Mouse (Mus musculus): ENCODE results near the gene Rnf149. TPM values are rescaled to one million over a fixed set of nuclear protein-coding genes. Genes with fewer than 3 reads are reported as not detected.

Rnf149 gene
- polyA plus RNA-seq, 1 experiment from 2014 or later: 26.6 TPM

DNA sequence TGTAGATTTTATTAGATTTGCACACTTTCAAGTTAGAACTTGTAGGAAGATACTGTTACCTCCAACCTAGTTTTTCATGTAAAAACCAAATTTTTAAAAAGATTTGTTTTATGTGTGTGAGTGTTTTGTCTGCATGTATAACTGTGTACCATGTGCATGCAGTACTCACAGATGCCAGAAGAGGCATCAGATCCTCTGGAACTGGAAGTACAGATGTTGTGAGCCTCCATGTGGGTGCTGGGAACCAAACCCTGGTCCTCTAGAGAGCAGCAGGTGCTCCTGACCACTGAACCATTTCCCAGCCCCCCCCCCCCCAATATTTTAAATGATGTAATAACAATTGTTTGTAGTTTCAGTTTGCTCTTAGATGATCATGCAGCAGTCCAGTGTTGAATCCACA, 36.6 kb downstream of the Rnf149 start:
- no peaks in the 10 kb centered on the region for H3K9me3 ChIP-seq
- no peak overlapping the region for H3K27ac ChIP-seq (replicated peaks)
- H3K9ac ChIP-seq (replicated peaks): no peak overlapping the region
- H3K4me3 ChIP-seq: no peak overlapping the region
- ATAC-seq (replicated peaks): no peak
- H3K27me3 ChIP-seq: no peaks in the 10 kb centered on the region
- H3K36me3 ChIP-seq: peaks cover 62% of the 10 kb centered on the region
- H3K4me1 ChIP-seq: peaks cover 16% of the 10 kb centered on the region
- H3K4me2 ChIP-seq (replicated peaks): no peak overlapping the region

DNA sequence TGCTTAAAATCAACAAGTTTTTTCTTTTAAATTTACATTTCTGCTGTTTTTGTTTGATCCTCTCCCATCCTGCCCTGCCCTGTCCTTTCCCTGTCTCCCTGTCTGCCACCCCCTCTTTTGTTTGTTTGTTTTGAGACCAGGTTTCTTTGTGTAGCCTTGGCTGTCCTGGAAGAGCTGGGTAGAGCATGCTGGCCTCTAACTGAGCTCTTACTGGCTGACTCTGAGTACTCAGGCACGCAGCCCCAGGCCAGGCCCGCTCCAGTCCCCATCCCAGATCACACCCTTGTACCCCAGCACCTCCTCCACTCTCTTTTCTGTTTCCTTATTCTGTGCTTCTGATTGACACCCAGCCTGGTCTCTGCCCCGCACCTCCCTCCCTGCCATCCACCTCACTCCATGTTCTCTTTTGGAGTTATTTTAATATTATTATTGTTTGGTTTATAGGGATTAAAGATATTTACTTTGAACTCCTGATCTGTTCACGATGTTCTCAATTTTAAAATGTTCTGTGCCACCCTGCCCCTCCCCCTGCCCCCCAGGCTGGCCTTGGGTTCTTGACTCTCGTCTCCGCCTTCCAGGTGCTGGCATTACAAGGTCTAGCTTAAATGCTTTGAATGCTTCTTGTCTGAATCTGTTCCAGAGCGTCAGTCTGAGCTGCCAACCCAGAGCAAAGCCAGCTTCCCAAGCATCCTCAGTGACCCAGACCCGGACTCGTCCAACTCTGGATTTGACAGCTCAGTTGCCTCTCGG, 39.4 kb downstream of the Rnf149 start:
- 92% methylated on average over 10 of the region's 10 CpGs for WGBS
- ATAC-seq (replicated peaks): no peak
- no peak overlapping the region for H3K27ac ChIP-seq (replicated peaks)
- no peak overlapping the region for H3K4me3 ChIP-seq
- H3K36me3 ChIP-seq: peaks cover 38% of the 10 kb centered on the region
- peaks cover 22% of the 10 kb centered on the region for H3K4me1 ChIP-seq
- no peaks in the 10 kb centered on the region for H3K9me3 ChIP-seq
- 0 out of 2 replicates have a peak overlapping the region, but pooled peaks have one; percentile 8 for H3K9ac ChIP-seq (replicated peaks)
- H3K27me3 ChIP-seq: no peaks in the 10 kb centered on the region
- 0 out of 2 replicates have a peak overlapping the region, but pooled peaks have one; percentile 14 for H3K4me2 ChIP-seq (replicated peaks)

DNA sequence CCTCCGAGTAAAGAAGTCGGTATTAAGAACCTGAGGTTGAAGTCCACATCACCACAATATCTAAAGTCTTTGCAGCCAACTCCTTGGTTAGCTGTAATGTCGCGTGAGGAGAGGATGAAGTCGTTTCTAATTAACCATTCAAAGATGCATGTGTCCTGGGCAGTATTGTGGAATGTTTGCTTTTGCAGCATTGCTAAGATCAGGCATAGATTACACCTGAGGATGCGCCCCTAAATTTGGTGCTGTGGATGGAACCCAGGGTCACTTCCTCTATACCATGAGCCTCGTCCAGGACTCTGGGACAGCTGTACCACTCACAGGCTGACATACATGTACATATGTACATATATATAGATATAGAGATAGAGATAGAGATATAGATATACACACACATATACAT, 40.5 kb downstream of the Rnf149 start:
- Histone ChIP-seq H3K9ac (replicated peaks) (peak overlapping the region; percentile 98), H3K4me3 (peak overlapping the region; percentile 97), H3K36me3 (peaks cover 32% of the 10 kb centered on the region), H3K27me3 (no peaks in the 10 kb centered on the region), H3K9me3 (no peaks in the 10 kb centered on the region), H3K4me2 (replicated peaks) (peak overlapping the region; percentile 87), H3K4me1 (peaks cover 22% of the 10 kb centered on the region), H3K27ac (replicated peaks) (no peak overlapping the region)
- 36% methylated on average over 7 of the region's 7 CpGs for WGBS
- ATAC-seq (replicated peaks): no peak

DNA sequence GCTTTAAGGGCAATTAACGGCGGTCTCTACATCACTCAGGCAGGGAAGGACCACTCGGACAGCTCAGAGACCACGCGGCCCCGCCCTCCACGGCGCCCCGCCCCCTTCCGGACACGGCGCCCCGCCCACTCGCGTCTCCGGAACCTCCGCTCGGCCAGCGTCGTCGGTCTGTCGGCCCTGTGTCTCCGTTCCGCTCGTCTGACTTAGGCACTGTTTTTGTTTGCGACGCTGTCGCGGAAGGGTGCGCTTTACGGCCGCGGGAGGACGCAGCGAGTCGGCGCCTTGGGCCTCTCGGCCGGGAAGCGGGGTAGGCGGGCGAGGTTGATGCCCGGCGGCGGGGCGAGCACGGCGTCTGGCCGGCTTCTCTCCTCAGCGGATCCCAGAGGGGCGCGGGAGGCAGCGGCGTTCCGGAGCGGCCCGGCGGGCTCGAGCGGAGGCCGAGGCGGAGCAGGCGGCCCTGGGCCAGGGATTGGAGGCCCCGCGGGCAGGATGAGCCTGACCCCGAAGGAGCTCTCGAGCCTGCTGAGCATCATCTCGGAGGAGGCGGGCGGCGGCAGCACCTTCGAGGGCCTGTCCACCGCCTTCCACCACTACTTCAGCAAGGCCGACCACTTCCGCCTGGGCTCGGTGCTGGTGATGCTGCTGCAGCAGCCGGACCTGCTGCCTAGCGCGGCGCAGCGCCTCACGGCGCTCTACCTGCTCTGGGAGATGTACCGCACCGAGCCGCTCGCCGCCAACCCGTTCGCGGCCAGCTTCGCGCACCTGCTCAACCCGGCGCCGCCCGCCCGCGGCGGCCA, 41.5 kb downstream of the Rnf149 start:
- Histone ChIP-seq H3K9ac (replicated peaks) (peak overlapping the region; percentile 98), H3K4me1 (peaks cover 22% of the 10 kb centered on the region), H3K9me3 (no peaks in the 10 kb centered on the region), H3K36me3 (peaks cover 27% of the 10 kb centered on the region), H3K4me3 (peak overlapping the region; percentile 97), H3K27me3 (no peaks in the 10 kb centered on the region), H3K4me2 (replicated peaks) (peak overlapping the region; percentile 87), H3K27ac (replicated peaks) (peak overlapping the region; percentile 92)
- under 1% methylated on average over 99 of the region's 100 CpGs for WGBS
- ATAC-seq (replicated peaks): peak; percentile 95

DNA sequence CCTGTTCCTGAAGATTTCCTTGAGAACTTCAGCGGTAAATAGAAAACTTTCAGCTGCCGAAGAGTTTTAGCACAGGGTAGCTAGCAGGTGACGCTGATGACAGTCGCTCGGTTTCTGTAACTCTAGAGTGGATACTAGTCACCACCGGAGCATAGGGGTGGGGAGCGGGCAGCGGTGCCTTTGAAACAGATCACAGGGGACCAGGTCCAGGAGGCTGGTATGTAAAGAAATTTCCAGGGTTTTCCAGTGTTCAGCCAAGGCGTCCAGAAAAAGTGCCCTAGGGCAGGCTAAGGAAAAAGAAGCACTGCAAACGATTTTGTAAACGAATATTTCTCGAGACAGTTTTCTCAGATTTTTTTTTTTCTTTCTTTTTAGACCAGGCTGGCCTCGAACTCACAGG, 42.4 kb downstream of the Rnf149 start, which contains the start of gene Cnot11:
Gene Cnot11, plus strand, starts transcription at position 162 of the 400 bp plus-strand sequence.
- Histone ChIP-seq H3K9me3 (no peaks in the 10 kb centered on the region), H3K9ac (replicated peaks) (peak within 1 kb of the TSS; percentile 98), H3K4me2 (replicated peaks) (peak within 1 kb of the TSS; percentile 87), H3K4me3 (peak within 1 kb of the TSS; percentile 97), H3K27me3 (no peaks in the 10 kb centered on the region), H3K4me1 (peaks cover 22% of the 10 kb centered on the region), H3K27ac (replicated peaks) (peak within 1 kb of the TSS; percentile 92), H3K36me3 (peaks cover 18% of the 10 kb centered on the region)
- ATAC-seq (replicated peaks): no peak
- 31% methylated on average over 13 of the region's 13 CpGs for WGBS

DNA sequence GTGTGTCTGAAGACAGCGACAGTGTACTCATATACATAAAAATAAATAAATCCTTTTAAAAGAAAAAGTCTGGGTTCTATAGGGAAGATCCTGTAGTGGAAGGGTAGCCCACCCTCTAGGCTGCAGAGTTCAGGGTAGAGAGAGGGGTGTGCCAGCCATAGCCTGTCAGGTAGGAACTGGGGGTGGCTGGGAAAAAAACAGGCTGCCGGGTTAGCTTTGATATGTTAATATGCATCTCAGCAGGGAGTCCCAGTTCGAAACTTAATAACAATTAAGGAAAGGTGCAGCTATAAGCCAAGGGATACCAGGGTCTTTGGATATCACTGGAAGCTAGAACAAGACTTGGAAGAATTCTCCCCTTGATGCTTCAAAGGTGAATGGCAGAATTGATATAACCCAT, 43.3 kb downstream of the Rnf149 start:
- Histone ChIP-seq H3K36me3 (peaks cover 9% of the 10 kb centered on the region), H3K9ac (replicated peaks) (no peak overlapping the region), H3K9me3 (no peaks in the 10 kb centered on the region), H3K27ac (replicated peaks) (no peak overlapping the region), H3K4me3 (no peak overlapping the region), H3K27me3 (no peaks in the 10 kb centered on the region), H3K4me2 (replicated peaks) (no peak overlapping the region), H3K4me1 (peaks cover 22% of the 10 kb centered on the region)
- 23% methylated on average over 3 of the region's 3 CpGs for WGBS
- ATAC-seq (replicated peaks): no peak

DNA sequence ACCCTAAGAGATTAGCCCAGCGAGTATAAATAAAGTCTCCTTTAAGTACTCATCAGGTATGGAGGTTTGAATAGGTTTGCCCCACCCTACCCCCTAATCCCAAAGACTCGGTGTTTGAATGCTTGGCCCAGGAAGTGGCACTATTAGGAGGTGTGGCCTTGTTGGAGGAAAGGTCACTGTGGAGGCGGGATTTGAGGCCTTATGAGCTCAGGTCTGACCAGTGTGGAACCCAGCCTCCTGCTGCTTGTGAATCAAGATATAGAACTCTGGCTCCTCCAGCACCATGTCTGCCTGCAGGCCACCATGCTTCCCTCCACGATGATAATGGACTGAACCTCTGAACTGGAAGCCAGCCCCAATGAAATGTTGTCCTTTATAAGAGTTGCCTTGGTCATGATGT, 46.2 kb downstream of the Rnf149 start:
- peaks cover 6% of the 10 kb centered on the region for H3K4me1 ChIP-seq
- H3K36me3 ChIP-seq: no peaks in the 10 kb centered on the region
- no peaks in the 10 kb centered on the region for H3K9me3 ChIP-seq
- 59% methylated on average over 4 of the region's 4 CpGs for WGBS
- no peak overlapping the region for H3K4me2 ChIP-seq (replicated peaks)
- no peak overlapping the region for H3K27ac ChIP-seq (replicated peaks)
- no peak overlapping the region for H3K9ac ChIP-seq (replicated peaks)
- H3K27me3 ChIP-seq: no peaks in the 10 kb centered on the region
- no peak for ATAC-seq (replicated peaks)
- H3K4me3 ChIP-seq: no peak overlapping the region

DNA sequence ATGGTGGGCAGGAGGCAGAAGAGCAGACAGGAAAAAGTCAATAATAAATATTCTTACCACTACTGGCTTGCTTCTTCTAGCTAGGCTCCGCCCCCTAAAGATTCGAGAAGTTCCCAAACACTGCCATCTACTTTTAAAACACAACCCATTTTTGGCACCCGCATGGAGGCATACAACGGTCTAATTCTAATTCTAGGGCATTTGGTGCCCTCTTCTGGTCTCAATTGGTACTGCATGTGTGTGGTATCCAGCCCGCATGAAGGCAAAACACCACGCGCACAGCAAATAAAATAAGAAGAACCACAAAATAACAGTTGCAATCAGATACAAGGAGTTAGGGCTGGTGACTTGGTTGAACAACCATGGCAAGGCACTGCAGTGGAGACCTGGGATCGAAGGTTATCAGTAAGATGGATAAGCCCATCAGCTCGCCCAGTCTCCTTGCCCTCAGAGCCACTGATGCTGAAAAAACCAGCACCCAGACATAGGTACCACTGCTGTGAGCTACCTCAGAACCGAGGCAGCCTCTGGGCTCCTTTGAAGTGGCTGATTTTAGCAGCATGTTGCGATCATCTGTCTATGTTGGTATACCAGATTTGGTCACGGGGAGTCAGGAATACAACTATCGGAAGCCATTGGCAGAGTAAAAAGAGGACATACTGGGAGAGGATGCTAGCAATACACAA, 46.8 kb downstream of the Rnf149 start:
- Histone ChIP-seq H3K9ac (replicated peaks) (no peak overlapping the region), H3K36me3 (no peaks in the 10 kb centered on the region), H3K9me3 (no peaks in the 10 kb centered on the region), H3K4me3 (no peak overlapping the region), H3K4me1 (peaks cover 6% of the 10 kb centered on the region), H3K27ac (replicated peaks) (no peak overlapping the region), H3K4me2 (replicated peaks) (no peak overlapping the region), H3K27me3 (no peaks in the 10 kb centered on the region)
- ATAC-seq (replicated peaks): no peak
- WGBS: 36% methylated on average over 13 of the region's 13 CpGs

DNA sequence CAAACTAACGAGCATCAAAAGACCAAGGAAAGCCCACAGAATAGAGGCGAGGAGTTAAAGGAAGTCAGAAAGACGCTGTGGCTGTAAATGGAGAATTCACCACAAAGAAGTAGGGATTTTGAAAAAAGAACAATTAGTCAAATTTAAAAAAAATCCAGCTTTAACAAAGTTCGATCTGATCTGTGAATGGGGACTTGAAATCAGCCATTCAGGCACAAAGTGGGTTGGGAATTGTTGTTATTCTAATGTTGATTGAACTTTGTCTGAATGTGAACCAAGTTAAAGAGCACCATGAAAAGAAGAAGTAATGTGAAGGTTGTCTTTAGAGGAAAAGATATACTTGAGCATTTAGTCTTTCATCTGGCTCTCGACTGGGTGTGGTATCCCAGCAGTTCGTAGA, 48.9 kb downstream of the Rnf149 start:
- no peaks in the 10 kb centered on the region for H3K9me3 ChIP-seq
- no peak overlapping the region for H3K4me2 ChIP-seq (replicated peaks)
- 26% methylated on average over 6 of the region's 6 CpGs for WGBS

DNA sequence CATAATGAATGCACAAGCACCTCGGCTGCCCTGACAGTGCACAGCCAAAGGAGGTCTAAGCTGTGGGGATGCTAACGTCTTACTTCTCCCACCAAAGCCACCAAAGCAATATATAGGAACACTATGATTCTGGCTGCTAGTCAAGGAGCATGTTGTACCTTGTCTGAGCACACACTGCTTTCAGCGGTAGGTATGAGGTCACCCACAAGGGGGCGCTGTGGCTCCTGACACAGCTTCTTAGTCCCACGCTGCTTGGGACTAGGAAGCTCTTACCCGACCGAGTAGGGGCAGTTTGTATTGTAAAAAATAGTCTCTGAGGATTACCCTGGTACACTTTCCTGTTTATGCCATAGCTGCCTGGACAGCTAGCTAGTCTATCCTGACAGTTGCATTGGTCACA, 49.8 kb downstream of the Rnf149 start:
- Histone ChIP-seq H3K4me3 (no peak overlapping the region), H3K4me2 (replicated peaks) (no peak overlapping the region), H3K27me3 (no peaks in the 10 kb centered on the region), H3K27ac (replicated peaks) (no peak overlapping the region), H3K9ac (replicated peaks) (no peak overlapping the region), H3K4me1 (no peaks in the 10 kb centered on the region), H3K36me3 (no peaks in the 10 kb centered on the region), H3K9me3 (no peaks in the 10 kb centered on the region)
- 10% methylated on average over 7 of the region's 7 CpGs for WGBS
- no peak for ATAC-seq (replicated peaks)

More for the DNA sequence above, 48.9 kb downstream of the Rnf149 start:
- no peaks in the 10 kb centered on the region for H3K36me3 ChIP-seq
- no peaks in the 10 kb centered on the region for H3K27me3 ChIP-seq
- H3K4me3 ChIP-seq: no peak overlapping the region
- no peak overlapping the region for H3K27ac ChIP-seq (replicated peaks)
- H3K9ac ChIP-seq (replicated peaks): no peak overlapping the region
- H3K4me1 ChIP-seq: no peaks in the 10 kb centered on the region
- ATAC-seq (replicated peaks): no peak

DNA sequence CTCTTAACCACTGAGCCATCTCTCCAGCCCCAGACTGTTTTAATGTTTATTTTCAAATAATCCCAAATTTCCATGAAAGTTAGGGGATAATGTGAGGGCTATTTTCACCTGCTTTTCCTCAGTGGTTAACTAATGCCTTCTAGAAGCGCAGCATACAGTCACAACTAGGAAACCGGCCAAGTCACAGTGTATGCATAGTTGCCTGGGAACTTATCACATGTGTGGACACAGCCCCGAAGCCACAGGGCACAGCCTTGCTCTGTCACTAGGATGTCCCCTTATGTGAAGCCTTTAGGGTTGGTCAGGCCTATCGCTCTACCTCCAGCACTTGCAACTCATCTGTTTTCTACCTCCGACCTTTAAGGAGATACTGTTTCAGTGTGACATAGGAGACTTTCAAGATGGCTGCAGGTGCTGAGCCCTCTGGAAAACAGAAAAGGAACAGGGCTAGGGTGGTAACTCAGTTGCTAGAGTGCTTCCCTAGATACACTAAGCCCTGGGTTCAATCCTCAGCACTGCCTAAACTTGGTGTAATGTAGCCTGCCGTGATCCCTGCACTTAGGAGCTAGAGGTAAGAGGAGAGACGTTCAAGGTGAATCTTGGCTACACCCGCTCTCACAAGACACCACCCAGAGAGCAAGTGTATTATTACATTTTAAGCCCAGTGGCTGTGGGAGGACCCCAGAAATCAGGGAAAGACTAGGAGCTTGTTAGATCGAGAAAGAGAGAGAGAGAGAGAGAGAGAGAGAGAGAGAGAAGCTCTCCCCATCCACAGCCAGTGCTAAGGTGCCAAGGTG, 50.6 kb downstream of the Rnf149 start:
- 86% methylated on average over 9 of the region's 9 CpGs for WGBS
- Histone ChIP-seq H3K36me3 (no peaks in the 10 kb centered on the region), H3K27ac (replicated peaks) (no peak overlapping the region), H3K4me2 (replicated peaks) (no peak overlapping the region), H3K4me3 (no peak overlapping the region), H3K27me3 (no peaks in the 10 kb centered on the region), H3K9me3 (no peaks in the 10 kb centered on the region), H3K9ac (replicated peaks) (no peak overlapping the region), H3K4me1 (no peaks in the 10 kb centered on the region)
- ATAC-seq (replicated peaks): no peak

Data from forebrain, embryonic 15.5 days (tissue).